Mouse (Mus musculus) G1E (cell line): ENCODE results near the gene Bad. TPM values are rescaled to one million over a fixed set of nuclear protein-coding genes. Genes with fewer than 3 reads are reported as not detected.

Source experiments
- ATAC-seq: 2 replicates; pipeline ENCODE4 v1.8.0; 2016; ENCODE audit warnings: mild to moderate bottlenecking; ENCODE audit not compliant: insufficient number of reproducible peaks, poor library complexity, low FRiP score, severe bottlenecking; ENCODE audit errors: extremely low read depth
- DNase-seq: peaks from one replicate; pipeline ENCODE4 v3.0.0; 2012; ENCODE audit warnings: low spot score
- H3K27me3 ChIP-seq: 2 replicates; pipeline ENCODE4 v1.6.1; 2012; ENCODE audit warnings: mild to moderate bottlenecking, low read length, inconsistent platforms; ENCODE audit not compliant: insufficient read depth
- H3K36me3 ChIP-seq: replicated peaks from 2 replicates; pipeline ENCODE3; 2012; ENCODE audit warnings: mild to moderate bottlenecking, inconsistent platforms
- H3K4me1 ChIP-seq: 2 replicates; pipeline ENCODE4 v1.6.1; 2012; ENCODE audit warnings: low read depth, low read length, inconsistent platforms, mixed read lengths; ENCODE audit not compliant: insufficient read depth
- H3K4me3 ChIP-seq: 2 replicates; pipeline ENCODE4 v1.5.1; 2012; ENCODE audit warnings: low read depth, mild to moderate bottlenecking, inconsistent platforms, low read length, moderate library complexity, mixed read lengths
- H3K9me3 ChIP-seq: replicated peaks from 2 replicates; pipeline ENCODE4 v1.6.1; 2012; ENCODE audit warnings: inconsistent platforms
- CTCF ChIP-seq: IDR thresholded peaks from 2 replicates; pipeline ENCODE4 v1.5.1; 2012; ENCODE audit warnings: low read depth, low read length, inconsistent platforms, mixed read lengths
- GATA1 ChIP-seq: IDR thresholded peaks from 2 replicates; pipeline ENCODE4 v1.6.1; 2012; ENCODE audit warnings: borderline replicate concordance, low read length, inconsistent platforms, mixed read lengths
- GATA2 ChIP-seq: IDR thresholded peaks from 2 replicates; pipeline ENCODE4 v1.6.1; 2012; ENCODE audit warnings: low read depth, low read length, inconsistent platforms, borderline replicate concordance
- POLR2AphosphoS5 ChIP-seq: IDR thresholded peaks from 2 replicates; pipeline ENCODE4 v1.6.1; 2012; ENCODE audit warnings: low read depth, low read length, inconsistent platforms; ENCODE audit not compliant: insufficient replicate concordance
- TAL1 ChIP-seq: conservative IDR thresholded peaks from 2 replicates; pipeline ENCODE4 v1.6.1; 2012; ENCODE audit warnings: low read depth, low read length, inconsistent platforms, mixed read lengths
- polyA plus RNA-seq: library from polyadenylated mRNA; stranded (reverse); fragments of >175 nt; gene quantifications from 2 replicates; pipeline ENCODE4 v1.2.3, GENCODE M21; 2012
- total RNA-seq, 2 experiments: library from RNA; stranded (forward) in 1 of 2; stranded (reverse) in 1 of 2; fragments of 200-1000 nt in 1 of 2; fragments of >200 nt in 1 of 2; fragmentation: Nextera tagmentation in 1 of 2; gene quantifications; 2 replicates each; pipeline ENCODE4 v1.2.3; 2014 to 2017

Bad gene
- total and polyA plus RNA-seq, 3 experiments: 12.6 to 51.9 (median 50.7) TPM

GRCm38 (mm10) chr19:6949532-6949931, 7.9 kb downstream of the Bad start:
- TF ChIP-seq GATA1 (no peak), CTCF (no peak), GATA2 (no peak), TAL1 (no peak), POLR2AphosphoS5 (no peak)
- H3K9me3 ChIP-seq: no peaks in the 10 kb centered on the region
- DNase-seq (no peak), ATAC-seq (no peak)
- H3K27me3 ChIP-seq: no peaks in the 10 kb centered on the region
- H3K36me3 ChIP-seq: peaks cover 69% of the 10 kb centered on the region
- H3K4me3 ChIP-seq: no peak overlapping the region
- H3K4me1 ChIP-seq: peaks cover 69% of the 10 kb centered on the region

- Histone ChIP-seq H3K36me3 (peaks cover 72% of the 10 kb centered on the region), H3K4me1 (peaks cover 69% of the 10 kb centered on the region), H3K4me3 (no peak overlapping the region; the same call in 1 of the 2 replicates), H3K9me3 (no peaks in the 10 kb centered on the region), H3K27me3 (no peaks in the 10 kb centered on the region)
- TF ChIP-seq CTCF (no peak), TAL1 (no peak), POLR2AphosphoS5 (no peak), GATA1 (no peak), GATA2 (no peak)
- ATAC-seq: no peak
- no peak for DNase-seq
Measured at GRCm38 (mm10) chr19:6949951-6950350, 8.3 kb downstream of the Bad start.

- H3K4me1 ChIP-seq: peaks cover 69% of the 10 kb centered on the region
- DNase-seq: peak; percentile 26
Measured at GRCm38 (mm10) chr19:6950613-6951153, 9.0 kb downstream of the Bad start.

GRCm38 (mm10) chr19:6951381-6951968, 9.8 kb downstream of the Bad start:
- ATAC-seq (peak; percentile 71), DNase-seq (peak; percentile 85)
- Histone ChIP-seq H3K27me3 (no peaks in the 10 kb centered on the region), H3K9me3 (no peaks in the 10 kb centered on the region), H3K36me3 (peaks cover 72% of the 10 kb centered on the region), H3K4me3 (peak overlapping the region; percentile 80), H3K4me1 (peaks cover 62% of the 10 kb centered on the region)
- TF ChIP-seq POLR2AphosphoS5 (no peak; the same call in 1 of the 2 replicates), GATA2 (no peak), CTCF (no peak), TAL1 (no peak), GATA1 (no peak)

More at GRCm38 (mm10) chr19:6950613-6951153, 9.0 kb downstream of the Bad start:
- TF ChIP-seq TAL1: no peak
- no peak for ATAC-seq
- Histone ChIP-seq H3K4me3 (peak overlapping the region; percentile 80), H3K27me3 (no peaks in the 10 kb centered on the region), H3K9me3 (no peaks in the 10 kb centered on the region), H3K36me3 (peaks cover 72% of the 10 kb centered on the region)

- no peak for TF ChIP-seq CTCF
- TF ChIP-seq GATA2: no peak
- no peak for TF ChIP-seq POLR2AphosphoS5
- no peak for TF ChIP-seq GATA1
- TF ChIP-seq TAL1: no peak
- Histone ChIP-seq H3K9me3 (no peaks in the 10 kb centered on the region), H3K27me3 (no peaks in the 10 kb centered on the region), H3K4me1 (peaks cover 62% of the 10 kb centered on the region), H3K4me3 (peak overlapping the region; percentile 80), H3K36me3 (peaks cover 72% of the 10 kb centered on the region)
- ATAC-seq (no peak), DNase-seq (peak; percentile 50)
Measured at GRCm38 (mm10) chr19:6951994-6952711, 10.5 kb downstream of the Bad start.

GRCm38 (mm10) chr19:6952712-6953037, 11.0 kb downstream of the Bad start:
- peak overlapping the region; percentile 80; the same call in 1 of the 2 replicates for H3K4me3 ChIP-seq
- ATAC-seq (no peak), DNase-seq (peak; percentile 34)
- peaks cover 75% of the 10 kb centered on the region for H3K36me3 ChIP-seq
- TF ChIP-seq TAL1: no peak
- TF ChIP-seq GATA2: no peak
- no peak for TF ChIP-seq GATA1
- no peak for TF ChIP-seq POLR2AphosphoS5
- no peak for TF ChIP-seq CTCF
- peaks cover 61% of the 10 kb centered on the region for H3K4me1 ChIP-seq
- H3K27me3 ChIP-seq: no peaks in the 10 kb centered on the region
- no peaks in the 10 kb centered on the region for H3K9me3 ChIP-seq

- DNase-seq: peak; percentile 25
Measured at GRCm38 (mm10) chr19:6954046-6954445, 12.4 kb downstream of the Bad start.

More at GRCm38 (mm10) chr19:6954046-6954445, 12.4 kb downstream of the Bad start:
- no peaks in the 10 kb centered on the region for H3K27me3 ChIP-seq
- no peak overlapping the region for H3K4me3 ChIP-seq
- H3K4me1 ChIP-seq: peaks cover 50% of the 10 kb centered on the region
- TF ChIP-seq CTCF (peak; percentile 53; the same call in 1 of the 2 replicates), TAL1 (no peak)
- no peak for ATAC-seq
- H3K9me3 ChIP-seq: no peaks in the 10 kb centered on the region
- peaks cover 75% of the 10 kb centered on the region for H3K36me3 ChIP-seq
